Mouse (Mus musculus) neutrophil, adult 5-6 weeks (primary cell): ENCODE results near the gene Cep295. TPM values are rescaled to one million over a fixed set of nuclear protein-coding genes. Genes with fewer than 3 reads are reported as not detected.
A peak's percentile ranks its signal among the peaks of the same experiment; 100 is the strongest.
"Not testable (repeated sequence)": the region's sequence is repeated elsewhere in the genome, so short reads cannot be mapped to it uniquely, and the experiment has no call there.

Experiments used
- ATAC-seq: fragments of 151-379, 151-347 bp; 2 replicates; pipeline ENCODE4 v1.8.0; 2017; ENCODE audit warnings: mild to moderate bottlenecking, moderate TSS enrichment; ENCODE audit not compliant: insufficient number of reproducible peaks, poor library complexity, low FRiP score, severe bottlenecking; ENCODE audit errors: extremely low read depth
- total RNA-seq: library from RNA; stranded (forward); fragments of 200-1000 nt; gene quantifications from 2 replicates; pipeline ENCODE4 v1.2.3, GENCODE M21; 2017

Gene Cep295
- total RNA-seq, 1 experiment from 2014 or later: 57.1 TPM

GRCm38 (mm10) chr9:15309425-15309824 lies 48.2 kb downstream of the Cep295 start:
- ATAC-seq: no peak

GRCm38 (mm10) chr9:15308254-15308653 lies 49.3 kb downstream of the Cep295 start:
- ATAC-seq: no peak

DNA sequence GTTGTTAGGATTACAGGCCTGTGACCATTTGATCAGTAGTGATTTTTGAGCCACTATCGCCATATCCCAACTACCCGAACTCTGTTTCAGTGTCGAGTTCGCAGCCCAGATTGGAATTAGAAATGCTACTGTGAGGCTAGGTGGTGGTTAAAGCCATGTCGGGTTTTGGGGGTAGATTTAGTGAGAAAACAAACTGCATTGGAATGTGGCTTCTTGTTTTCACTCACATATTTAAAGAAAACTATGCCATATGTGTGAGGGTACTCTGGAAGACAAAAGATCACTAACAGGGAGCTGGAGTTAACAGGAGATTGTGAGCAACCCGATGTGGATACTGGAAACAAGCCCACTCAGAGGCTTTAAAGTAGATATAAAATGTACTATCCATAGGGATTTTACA lies 50.3 kb downstream of the Cep295 start:
- no peak for ATAC-seq

GRCm38 (mm10) chr9:15306398-15307119 lies 51.0 kb downstream of the Cep295 start, which contains the start of gene 4931406C07Rik:
TSS of gene 4931406C07Rik (minus strand) at chr9:15306448.
- no peak; the same call in 1 of the 2 replicates for ATAC-seq

- ATAC-seq: peak; percentile 96
Measured at GRCm38 (mm10) chr9:15305503-15306397, 51.8 kb downstream of the Cep295 start, which contains the start of gene Taf1d. TSS of gene Taf1d (plus strand) at chr9:15306214.

- ATAC-seq: no peak
Measured at GRCm38 (mm10) chr9:15302881-15303280, 54.7 kb downstream of the Cep295 start.

DNA sequence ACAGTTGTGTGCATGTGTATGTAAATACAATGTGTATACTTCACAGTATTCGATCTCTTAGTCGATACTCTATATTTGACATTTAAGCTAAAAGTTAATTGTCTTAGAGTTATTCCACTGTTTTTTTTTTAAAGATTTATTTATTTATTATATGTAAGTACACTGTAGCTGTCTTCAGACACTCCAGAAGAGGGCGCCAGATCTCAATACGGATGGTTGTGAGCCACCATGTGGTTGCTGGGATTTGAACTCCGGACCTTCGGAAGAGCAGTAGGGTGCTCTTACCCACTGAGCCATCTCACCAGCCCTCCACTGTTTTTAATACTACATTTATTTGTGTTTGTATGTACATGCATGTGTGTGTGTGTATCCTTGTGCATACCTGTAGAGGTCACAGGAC lies 55.6 kb downstream of the Cep295 start:
- ATAC-seq: not testable (repeated sequence)

- ATAC-seq: no peak
Measured at GRCm38 (mm10) chr9:15301399-15301798, 56.2 kb downstream of the Cep295 start.

DNA sequence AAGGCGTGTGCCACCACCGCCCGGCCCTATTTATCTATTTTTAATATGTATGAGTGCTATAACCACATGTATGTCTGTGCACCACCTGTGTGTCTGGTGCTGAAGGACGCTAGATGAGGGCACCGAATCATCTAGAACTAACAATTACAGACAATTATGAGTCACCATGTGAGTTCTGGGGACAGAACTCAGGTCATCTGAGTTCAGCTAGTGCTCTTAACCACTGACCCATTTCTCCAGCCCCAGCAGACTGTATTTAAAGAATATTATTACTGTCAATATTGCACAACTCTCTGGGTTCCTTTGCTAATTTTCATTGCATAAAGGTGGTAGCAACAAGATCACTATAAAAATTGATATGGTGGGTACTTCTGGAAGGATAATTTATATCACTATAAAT lies 57.5 kb downstream of the Cep295 start:
- ATAC-seq: no peak

DNA sequence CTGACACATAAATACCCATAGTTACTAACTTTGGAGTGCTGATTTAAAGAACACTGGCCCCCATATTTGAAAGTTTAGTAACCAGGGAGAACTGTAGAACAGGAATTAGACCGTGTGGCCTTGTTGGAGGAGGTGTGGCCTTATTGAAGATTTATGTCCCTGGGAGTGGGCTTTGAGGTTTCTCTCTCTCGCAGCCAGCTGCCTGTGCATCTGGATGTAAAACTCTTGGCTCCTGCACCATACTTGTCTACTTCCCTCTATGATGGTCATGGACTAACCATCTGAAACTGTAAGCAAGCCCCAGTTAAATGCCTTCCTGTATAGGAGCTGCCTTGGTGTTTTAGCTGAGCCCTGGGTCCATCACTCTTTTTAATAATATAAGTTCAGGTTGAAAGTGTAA lies 59.1 kb downstream of the Cep295 start:
- ATAC-seq: no peak

DNA sequence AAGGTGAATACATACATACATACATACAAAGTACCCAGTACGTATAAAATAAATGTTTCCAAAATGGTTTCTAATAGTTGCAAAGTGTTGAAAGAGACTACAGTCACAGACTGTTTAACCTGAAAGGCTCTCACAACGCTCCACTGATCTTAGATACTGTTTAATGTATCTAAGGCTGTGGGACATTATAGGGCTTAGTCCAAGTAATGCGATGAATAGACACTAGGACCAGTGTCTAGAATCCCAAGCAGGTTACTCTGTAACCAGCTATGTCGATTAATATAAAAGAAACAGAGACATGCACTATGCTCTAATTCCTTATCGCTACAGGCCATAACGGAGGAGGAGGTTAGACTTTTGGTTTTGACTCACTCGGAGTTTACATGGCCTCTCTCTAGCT lies 60.5 kb downstream of the Cep295 start:
- no peak for ATAC-seq

DNA sequence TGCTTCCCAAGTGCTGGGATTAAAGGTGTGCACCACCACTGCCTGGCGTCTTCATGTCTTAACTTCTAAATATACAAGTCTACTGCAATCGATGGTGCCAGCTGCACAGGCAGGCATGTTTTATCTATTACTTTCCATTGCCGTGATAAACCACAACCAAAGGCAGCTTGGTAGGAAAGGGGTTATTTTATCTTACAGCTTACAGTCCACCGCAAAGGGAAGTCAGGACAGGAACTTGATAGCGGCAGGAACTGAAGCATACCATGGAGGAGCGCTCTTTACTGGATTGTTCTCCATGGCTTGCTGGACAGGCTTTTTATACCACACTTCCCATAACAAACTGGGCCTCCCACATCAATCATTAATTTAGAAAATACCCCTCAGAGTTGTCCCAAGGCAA lies 68.3 kb downstream of the Cep295 start:
- ATAC-seq: no peak

DNA sequence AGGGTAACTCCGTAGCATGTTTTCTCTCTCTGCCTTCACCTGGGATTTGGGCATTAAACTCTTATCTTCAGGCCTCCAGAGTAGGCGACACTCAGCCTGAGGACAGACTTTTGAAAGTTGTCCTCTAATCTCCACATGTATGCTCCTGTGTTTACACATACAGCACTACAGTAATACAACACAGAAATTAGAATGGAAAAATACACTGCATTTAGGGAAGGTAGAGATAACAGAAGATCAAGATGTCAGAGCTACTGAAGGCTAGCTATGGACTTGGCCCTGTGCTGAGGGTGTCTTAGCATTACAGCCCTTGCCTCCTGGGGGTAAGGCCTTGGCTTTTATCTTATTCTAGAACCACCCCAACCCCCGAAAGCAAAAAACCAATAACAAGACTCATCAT lies 69.2 kb downstream of the Cep295 start:
- no peak for ATAC-seq

GRCm38 (mm10) chr9:15287846-15288245 lies 69.7 kb downstream of the Cep295 start:
- no peak for ATAC-seq

- 0 out of 2 replicates have a peak, but pooled peaks have one; percentile 39 for ATAC-seq
Measured at GRCm38 (mm10) chr9:15285443-15285842, 72.1 kb downstream of the Cep295 start.

DNA sequence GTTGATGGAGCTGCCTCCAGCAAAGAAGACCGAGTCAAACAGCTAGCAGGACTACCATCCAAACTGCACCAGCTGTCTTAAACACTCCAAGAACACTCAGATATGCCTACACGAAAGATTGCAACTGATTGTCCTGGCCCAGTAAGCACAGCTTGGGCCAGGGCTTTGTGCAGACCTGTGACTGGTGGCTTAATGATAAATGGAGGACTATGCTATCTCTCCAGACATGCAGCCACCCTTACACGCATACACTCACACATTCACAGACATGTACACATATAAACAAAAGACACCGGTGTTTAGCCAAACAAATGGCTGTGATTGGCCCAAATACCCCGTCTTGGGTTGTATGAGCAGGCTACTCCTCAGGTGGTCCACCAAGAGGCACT lies 77.1 kb downstream of the Cep295 start:
- ATAC-seq: no peak

DNA sequence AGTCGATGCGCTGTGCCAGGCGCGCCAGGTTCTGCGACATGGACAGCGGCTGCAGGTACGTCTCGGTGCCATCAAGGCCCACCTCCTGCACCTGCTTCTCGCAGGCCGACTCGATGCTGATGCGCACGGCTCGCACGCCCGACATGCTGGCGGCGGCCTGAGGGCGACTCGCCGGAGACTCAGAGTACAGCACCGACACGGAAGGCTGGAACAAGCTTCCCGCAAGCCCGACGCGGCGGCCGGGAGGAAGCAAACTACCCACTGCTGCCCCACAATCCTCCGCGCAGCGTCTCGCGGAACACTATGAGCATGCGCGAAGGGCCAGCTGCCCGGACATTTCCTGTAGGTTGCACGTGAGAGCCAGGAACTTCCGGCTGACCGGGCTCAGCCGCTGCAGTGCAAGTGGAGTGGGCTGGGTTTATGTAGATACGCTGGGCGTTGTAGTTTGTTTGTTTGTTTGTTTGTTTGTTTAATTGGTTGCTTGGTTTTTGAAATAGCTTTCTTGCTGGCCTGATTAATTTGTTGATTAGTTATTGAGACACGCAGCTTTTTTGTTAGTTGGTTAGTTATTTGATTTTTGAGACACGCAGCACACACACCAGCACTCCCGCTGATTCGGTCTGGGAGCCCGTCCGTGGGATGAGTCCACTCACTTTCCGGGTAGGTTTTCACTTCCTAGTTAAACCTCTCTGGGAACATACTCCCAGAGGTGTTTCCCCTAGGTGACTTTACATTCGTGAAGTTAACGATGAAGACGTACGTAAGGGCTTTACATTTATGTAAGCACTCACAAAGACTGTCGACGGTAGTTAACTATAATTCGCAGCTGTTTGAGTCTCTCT lies 77.7 kb downstream of the Cep295 start, which contains the start of gene Med17:
Gene Med17 (minus strand): TSS at position 283 of the 842 bp plus-strand sequence.
- peak; percentile 98 for ATAC-seq

GRCm38 (mm10) chr9:15279139-15279648 lies 78.4 kb downstream of the Cep295 start:
- ATAC-seq: no peak

GRCm38 (mm10) chr9:15278343-15278742 lies 79.2 kb downstream of the Cep295 start:
- ATAC-seq: no peak
